Mouse (Mus musculus) kidney, adult 10 weeks (tissue): Measurements from ENCODE around the gene Olfr1358. TPM values are rescaled to one million over a fixed set of nuclear protein-coding genes. Genes with fewer than 3 reads are reported as not detected.

Experiments used
- polyA plus RNA-seq: library from polyadenylated mRNA; stranded (reverse); fragments of 350-450 nt; fragmentation: Illumina TruSeq; extraction: RNeasy Lipid Tissue Mini Kit (QIAGEN cat#74804); gene quantifications from one replicate; pipeline ENCODE4 v1.2.3, GENCODE M21; 2014; ENCODE audit warnings: low read depth, low replicate concordance

Gene Olfr1358
- not detected for polyA plus RNA-seq

DNA sequence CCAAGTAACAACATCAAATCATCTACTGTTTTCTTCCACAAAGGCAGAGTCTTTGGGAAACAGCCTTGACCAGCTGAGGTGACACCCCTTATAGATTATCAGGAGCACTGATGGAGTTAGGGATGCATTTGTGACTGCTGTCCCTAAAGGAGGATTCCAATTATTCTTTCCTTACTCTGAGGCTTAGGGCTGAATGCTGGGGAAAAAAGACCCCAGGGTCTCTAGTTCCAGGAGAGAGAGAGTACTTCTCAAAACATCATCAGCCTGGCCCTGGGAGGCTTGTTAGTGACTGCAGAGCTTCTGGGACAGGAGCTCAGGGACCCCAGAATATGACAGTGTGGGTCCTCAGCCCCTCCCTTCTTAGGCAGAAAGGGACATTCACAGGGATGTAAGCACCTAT, at the start of gene Olfr1358:
Gene Olfr1358, plus strand, starts transcription at position 301 of the 400 bp plus-strand sequence.

Other genes with a start within 250 kb of the Olfr1358 start
- gene Agpat3, start 164.9 kb upstream of the Olfr1358 start, polyA plus RNA-seq: 46.5 TPM
- 35.3 TPM for gene Rrp1, start 104.4 kb upstream of the Olfr1358 start, polyA plus RNA-seq
- 86.4 TPM for gene Cstb, start 91.8 kb upstream of the Olfr1358 start, polyA plus RNA-seq
- 23.9 TPM for gene Pdxk, start 52.5 kb upstream of the Olfr1358 start, polyA plus RNA-seq
- 5.6 TPM for gene Ilvbl, start 56.9 kb downstream of the Olfr1358 start, polyA plus RNA-seq
- 7.0 TPM for gene Syde1, start 74.5 kb downstream of the Olfr1358 start, polyA plus RNA-seq
- gene Olfr1357, start 100.6 kb downstream of the Olfr1358 start, polyA plus RNA-seq: not detected
- gene Casp14, start 200.9 kb downstream of the Olfr1358 start, polyA plus RNA-seq: not detected
- not detected for gene Ccdc105, start 235.6 kb downstream of the Olfr1358 start, polyA plus RNA-seq